Mouse (Mus musculus): Measurements from ENCODE around the gene Etv6.

DNA sequence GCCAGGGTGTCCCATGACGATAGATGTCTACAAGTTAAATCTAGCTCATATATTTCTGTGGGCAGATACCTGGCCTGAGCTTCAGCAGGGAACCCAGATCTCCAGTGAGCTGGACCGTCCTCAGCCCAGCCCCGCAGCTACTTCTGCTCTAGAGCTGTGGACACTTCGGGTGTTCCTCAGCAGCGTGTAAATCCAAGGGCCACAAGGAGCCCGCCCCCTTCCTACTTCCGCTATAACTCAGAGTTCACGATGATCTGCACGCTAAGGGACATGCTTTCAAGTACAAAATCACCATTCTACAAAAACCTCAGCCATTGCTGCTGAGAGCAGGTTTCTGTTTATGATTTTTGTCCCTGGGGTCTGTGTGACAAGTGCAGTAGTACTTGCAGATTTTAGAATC is 211.8 kb downstream of the Etv6 start:
- no peak for TF ChIP-seq CTCF (IDR thresholded peaks at IDR 0.05; ENCODE audit: low read depth, low read length)
- no peak for TF ChIP-seq TAL1 (conservative IDR thresholded peaks at IDR 0.05; ENCODE audit: low read depth, low read length)
- no peak for TF ChIP-seq GATA1 (IDR thresholded peaks at IDR 0.05; ENCODE audit: borderline replicate concordance, low read length)

Data from G1E (cell line).